Mouse (Mus musculus) lung, postnatal 0 days (tissue): ENCODE data around the gene Pbrm1. TPM values are rescaled to one million over a fixed set of nuclear protein-coding genes. Genes with fewer than 3 reads are reported as not detected.

Experiments
- ATAC-seq: fragments of 200-750 bp; cut with Nextera tagmentation; 2 replicates; pipeline ENCODE4 v1.8.0; 2017; ENCODE audit warnings: moderate library complexity
- DNase-seq: peaks from one replicate; pipeline ENCODE4 v3.0.0-alpha.2; 2016; ENCODE audit warnings: low spot score
- H3K27ac ChIP-seq: fragments of 300-500 bp; sonication (generic); 2 replicates; pipeline ENCODE4 v1.5.1; 2014; ENCODE audit warnings: antibody characterized with exemption, mild to moderate bottlenecking, low read length, mixed read lengths
- H3K27me3 ChIP-seq: fragments of 300-500 bp; sonication (generic); replicated peaks from 2 replicates; pipeline ENCODE4 v1.6.1; 2014; ENCODE audit warnings: low read length, mixed read lengths; ENCODE audit not compliant: insufficient read depth
- H3K36me3 ChIP-seq: fragments of 300-500 bp; sonication (generic); 2 replicates; pipeline ENCODE4 v1.6.1; 2014; ENCODE audit warnings: low read length, mixed read lengths; ENCODE audit not compliant: insufficient read depth
- H3K4me1 ChIP-seq: fragments of 300-500 bp; sonication (generic); 2 replicates; pipeline ENCODE4 v1.6.1; 2014; ENCODE audit warnings: antibody characterized with exemption, low read depth, low read length, mixed read lengths; ENCODE audit not compliant: insufficient read depth
- H3K4me2 ChIP-seq: fragments of 300-500 bp; sonication (generic); replicated peaks from 2 replicates; pipeline ENCODE4 v1.6.1; 2014; ENCODE audit warnings: low read depth, mild to moderate bottlenecking, low read length, moderate library complexity, mixed read lengths
- H3K4me3 ChIP-seq: fragments of 300-500 bp; sonication (generic); 2 replicates; pipeline ENCODE4 v1.5.1; 2014; ENCODE audit warnings: low read depth, low read length
- H3K9ac ChIP-seq: fragments of 300-500 bp; sonication (generic); replicated peaks from 2 replicates; pipeline ENCODE4 v1.6.1; 2014; ENCODE audit warnings: low read depth, mild to moderate bottlenecking
- H3K9me3 ChIP-seq: fragments of 300-500 bp; sonication (generic); 2 replicates; pipeline ENCODE4 v1.6.1; 2016; ENCODE audit warnings: low read length, mixed read lengths
- CTCF ChIP-seq: IDR thresholded peaks from 2 replicates; pipeline ENCODE4 v1.5.1; 2016; ENCODE audit warnings: antibody characterized with exemption, mild to moderate bottlenecking
- EP300 ChIP-seq: IDR thresholded peaks from 2 replicates; pipeline ENCODE4 v1.6.1; 2016; ENCODE audit warnings: antibody characterized with exemption, mild to moderate bottlenecking, control low read depth
- WGBS: fragments of 180-500 bp; shearing (Covaris S2); extraction: QIAGEN DNeasy Blood & Tissue Kit; methylation state at CpG from one replicate; pipeline ENCODE4 v1.1.7; 2014; 5-methylcytosine and 5-hydroxymethylcytosine counted together
- polyA plus RNA-seq: library from polyadenylated mRNA; unstranded; fragments of >200 nt; fragmentation: Nextera tagmentation; extraction: Ambion mirVana; gene quantifications from 2 replicates; pipeline ENCODE4 v1.2.1, GENCODE M21; 2015

The Pbrm1 gene
- polyA plus RNA-seq, 1 experiment from 2014 or later = 59.8 TPM

- ATAC-seq (peak; percentile 70), DNase-seq (peak; percentile 94)
- Histone ChIP-seq H3K9me3 (no peaks in the 10 kb centered on the region), H3K4me2 (peak within 1 kb of the TSS; percentile 97), H3K27ac (peak within 1 kb of the TSS; percentile 86), H3K4me3 (peak within 1 kb of the TSS; percentile 71), H3K9ac (peak within 1 kb of the TSS; percentile 65), H3K27me3 (no peaks in the 10 kb centered on the region), H3K4me1 (peaks cover 22% of the 10 kb centered on the region; the same call in 1 of the 2 replicates), H3K36me3 (0 out of 2 replicates have a peak, but pooled peaks cover 3% of the 10 kb centered on the region)
- WGBS = 5% methylated on average over 26 of the region's 63 CpGs
- TF ChIP-seq CTCF (peak; percentile 37; the same call in 1 of the 2 replicates), EP300 (no peak)
Measured at GRCm38 (mm10) chr14:31130236-31131220, 111.6 kb downstream of the Pbrm1 start, which contains the start of gene Nt5dc2. Gene Nt5dc2, plus strand, starts transcription at chr14:31131053.

GRCm38 (mm10) chr14:31131272-31131821 is 112.4 kb downstream of the Pbrm1 start:
- Histone ChIP-seq H3K9me3 (no peaks in the 10 kb centered on the region), H3K27me3 (no peaks in the 10 kb centered on the region), H3K36me3 (0 out of 2 replicates have a peak, but pooled peaks cover 7% of the 10 kb centered on the region), H3K27ac (peak overlapping the region; percentile 86), H3K4me1 (peaks cover 22% of the 10 kb centered on the region; the same call in 1 of the 2 replicates), H3K4me3 (peak overlapping the region; percentile 71), H3K4me2 (peak overlapping the region; percentile 97), H3K9ac (peak overlapping the region; percentile 65)
- DNase-seq (peak; percentile 59), ATAC-seq (no peak)
- under 1% methylated on average over 39 of the region's 43 CpGs for WGBS
- no peak for TF ChIP-seq EP300
- TF ChIP-seq CTCF = no peak

GRCm38 (mm10) chr14:31132031-31132430 is 113.1 kb downstream of the Pbrm1 start:
- H3K36me3 ChIP-seq = 0 out of 2 replicates have a peak, but pooled peaks cover 7% of the 10 kb centered on the region
- DNase-seq = peak; percentile 79
- H3K4me3 ChIP-seq = peak overlapping the region; percentile 71
- no peak for ATAC-seq
- peak overlapping the region; percentile 65; the same call in 1 of the 2 replicates for H3K9ac ChIP-seq
- peak overlapping the region; percentile 97 for H3K4me2 ChIP-seq
- peak overlapping the region; percentile 86 for H3K27ac ChIP-seq
- H3K4me1 ChIP-seq = peaks cover 22% of the 10 kb centered on the region; the same call in 1 of the 2 replicates
- TF ChIP-seq EP300 = peak; percentile 34; the same call in 1 of the 2 replicates
- TF ChIP-seq CTCF = no peak
- WGBS = 7% methylated on average over 6 of the region's 6 CpGs
- H3K27me3 ChIP-seq = no peaks in the 10 kb centered on the region
- H3K9me3 ChIP-seq = no peaks in the 10 kb centered on the region

- TF ChIP-seq EP300 (no peak), CTCF (no peak)
- Histone ChIP-seq H3K4me3 (peak overlapping the region; percentile 71), H3K27me3 (no peaks in the 10 kb centered on the region), H3K27ac (peak overlapping the region; percentile 86), H3K4me1 (peaks cover 18% of the 10 kb centered on the region; the same call in 1 of the 2 replicates), H3K36me3 (0 out of 2 replicates have a peak, but pooled peaks cover 10% of the 10 kb centered on the region), H3K9me3 (no peaks in the 10 kb centered on the region), H3K4me2 (peak overlapping the region; percentile 97), H3K9ac (peak overlapping the region; percentile 2; the same call in 1 of the 2 replicates)
- ATAC-seq = no peak
- DNase-seq = peak; percentile 22
- WGBS = 71% methylated on average over 7 of the region's 7 CpGs
Measured at GRCm38 (mm10) chr14:31132491-31132975, 113.6 kb downstream of the Pbrm1 start.

GRCm38 (mm10) chr14:31133023-31133665 is 114.2 kb downstream of the Pbrm1 start:
- H3K27ac ChIP-seq = peak overlapping the region; percentile 86
- DNase-seq (peak; percentile 91), ATAC-seq (peak; percentile 56)
- H3K4me1 ChIP-seq = peaks cover 18% of the 10 kb centered on the region; the same call in 1 of the 2 replicates
- 26% methylated on average over 11 of the region's 11 CpGs for WGBS
- H3K27me3 ChIP-seq = no peaks in the 10 kb centered on the region
- TF ChIP-seq EP300 (peak; percentile 72), CTCF (no peak)
- no peaks in the 10 kb centered on the region for H3K9me3 ChIP-seq
- H3K4me3 ChIP-seq = peak overlapping the region; percentile 71; the same call in 1 of the 2 replicates
- H3K4me2 ChIP-seq = peak overlapping the region; percentile 97
- 0 out of 2 replicates have a peak, but pooled peaks cover 10% of the 10 kb centered on the region for H3K36me3 ChIP-seq
- H3K9ac ChIP-seq = peak overlapping the region; percentile 2; the same call in 1 of the 2 replicates
